Mouse (Mus musculus) stomach, embryonic 16.5 days (tissue): ENCODE measurements around the gene Sema4f. TPM values are rescaled to one million over a fixed set of nuclear protein-coding genes. Genes with fewer than 3 reads are reported as not detected.

Source experiments
- ATAC-seq: fragments of 200-750 bp; cut with Nextera tagmentation; 2 replicates; pipeline ENCODE4 v1.8.0; 2017; ENCODE audit warnings: moderate number of reproducible peaks, moderate TSS enrichment; ENCODE audit not compliant: insufficient read depth, low FRiP score
- H3K27ac ChIP-seq: fragments of 300-500 bp; sonication (generic); 2 replicates; pipeline ENCODE4 v1.5.1; 2014; ENCODE audit warnings: low read length
- H3K27me3 ChIP-seq: fragments of 300-500 bp; sonication (generic); 2 replicates; pipeline ENCODE4 v1.6.1; 2014; ENCODE audit warnings: low read length, control low read depth, mixed read lengths; ENCODE audit not compliant: control insufficient read depth, insufficient read depth
- H3K36me3 ChIP-seq: fragments of 300-500 bp; sonication (generic); 2 replicates; pipeline ENCODE4 v1.6.1; 2014; ENCODE audit warnings: low read length; ENCODE audit not compliant: control insufficient read depth, insufficient read depth
- H3K4me1 ChIP-seq: fragments of 300-500 bp; sonication (generic); 2 replicates; pipeline ENCODE4 v1.6.1; 2014; ENCODE audit warnings: low read length, control low read depth, mixed read lengths; ENCODE audit not compliant: control insufficient read depth, insufficient read depth
- H3K4me2 ChIP-seq: fragments of 300-500 bp; sonication (generic); 2 replicates; pipeline ENCODE4 v1.6.1; 2014; ENCODE audit warnings: low read depth, low read length, mixed read lengths
- H3K4me3 ChIP-seq: fragments of 300-500 bp; sonication (generic); replicated peaks from 2 replicates; pipeline ENCODE4 v1.5.1; 2014; ENCODE audit warnings: mild to moderate bottlenecking, low read length
- H3K9ac ChIP-seq: fragments of 300-500 bp; sonication (generic); 2 replicates; pipeline ENCODE4 v1.6.1; 2014; ENCODE audit warnings: low read length
- H3K9me3 ChIP-seq: fragments of 300-500 bp; sonication (generic); replicated peaks from 2 replicates; pipeline ENCODE4 v1.6.1; 2016; ENCODE audit warnings: low read length, control low read depth; ENCODE audit not compliant: control insufficient read depth
- WGBS: fragments of 180-500 bp; shearing (Covaris S2); extraction: QIAGEN DNeasy Blood & Tissue Kit; methylation state at CpG from one replicate; pipeline ENCODE4 v1.1.7; 2014; 5-methylcytosine and 5-hydroxymethylcytosine counted together
- polyA plus RNA-seq: library from polyadenylated mRNA; unstranded; fragments of >200 nt; fragmentation: Nextera tagmentation; extraction: Ambion mirVana; gene quantifications from 2 replicates; pipeline ENCODE4 v1.2.1, GENCODE M21; 2015

Sema4f gene
- polyA plus RNA-seq, 1 experiment from 2014 or later = 1.4 TPM

GRCm38 (mm10) chr6:82940765-82941164 is 1.2 kb upstream of the Sema4f start:
- no peak for ATAC-seq
- Histone ChIP-seq H3K4me2 (no peak overlapping the region), H3K27me3 (peaks cover 10% of the 10 kb centered on the region), H3K4me1 (no peaks in the 10 kb centered on the region), H3K4me3 (no peak overlapping the region), H3K27ac (no peak overlapping the region), H3K36me3 (no peaks in the 10 kb centered on the region), H3K9me3 (no peaks in the 10 kb centered on the region), H3K9ac (no peak overlapping the region)
- 66% methylated on average over 3 of the region's 3 CpGs for WGBS

DNA sequence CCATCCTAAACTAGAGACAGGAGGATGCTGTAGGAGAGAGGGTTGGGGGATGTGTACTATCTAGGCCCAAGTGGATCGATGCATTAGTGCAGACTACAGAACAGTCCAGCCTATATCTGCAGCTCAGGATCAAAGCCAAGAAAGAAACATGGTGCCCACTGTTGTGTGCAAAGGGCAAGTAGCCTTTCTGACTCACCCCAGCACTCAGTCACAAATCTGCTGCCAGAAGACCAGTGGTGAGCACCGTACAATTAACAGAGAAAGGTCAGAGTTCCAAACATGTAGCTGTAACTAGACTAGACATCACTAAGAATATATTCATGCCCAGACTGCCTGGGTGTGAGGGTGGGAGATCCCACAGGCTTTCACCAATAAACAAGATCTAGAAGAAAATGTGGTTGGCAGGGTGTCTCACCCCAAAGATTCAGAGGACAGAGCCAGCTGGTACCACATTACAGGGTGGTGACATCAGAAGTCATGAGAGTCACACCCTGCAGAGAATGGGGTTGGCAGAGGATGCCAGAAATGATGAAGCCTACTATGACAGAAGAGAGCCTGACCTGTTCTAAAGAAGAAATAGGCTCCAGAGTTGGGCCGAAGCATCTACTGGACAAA is 4.8 kb downstream of the Sema4f start:
- H3K9me3 ChIP-seq = no peaks in the 10 kb centered on the region
- peaks cover 10% of the 10 kb centered on the region for H3K27me3 ChIP-seq
- H3K4me1 ChIP-seq = no peaks in the 10 kb centered on the region
- ATAC-seq = no peak
- no peak overlapping the region for H3K27ac ChIP-seq
- H3K4me3 ChIP-seq = no peak overlapping the region
- H3K36me3 ChIP-seq = no peaks in the 10 kb centered on the region
- no peak overlapping the region for H3K9ac ChIP-seq
- H3K4me2 ChIP-seq = no peak overlapping the region
- WGBS = 85% methylated on average over 3 of the region's 3 CpGs

GRCm38 (mm10) chr6:82927617-82928016 is 12.0 kb downstream of the Sema4f start:
- Histone ChIP-seq H3K4me3 (no peak overlapping the region), H3K4me1 (no peaks in the 10 kb centered on the region), H3K9ac (no peak overlapping the region), H3K4me2 (no peak overlapping the region), H3K9me3 (no peaks in the 10 kb centered on the region), H3K27me3 (no peaks in the 10 kb centered on the region), H3K36me3 (no peaks in the 10 kb centered on the region), H3K27ac (no peak overlapping the region)
- WGBS = 67% methylated on average over 5 of the region's 5 CpGs
- ATAC-seq = no peak

DNA sequence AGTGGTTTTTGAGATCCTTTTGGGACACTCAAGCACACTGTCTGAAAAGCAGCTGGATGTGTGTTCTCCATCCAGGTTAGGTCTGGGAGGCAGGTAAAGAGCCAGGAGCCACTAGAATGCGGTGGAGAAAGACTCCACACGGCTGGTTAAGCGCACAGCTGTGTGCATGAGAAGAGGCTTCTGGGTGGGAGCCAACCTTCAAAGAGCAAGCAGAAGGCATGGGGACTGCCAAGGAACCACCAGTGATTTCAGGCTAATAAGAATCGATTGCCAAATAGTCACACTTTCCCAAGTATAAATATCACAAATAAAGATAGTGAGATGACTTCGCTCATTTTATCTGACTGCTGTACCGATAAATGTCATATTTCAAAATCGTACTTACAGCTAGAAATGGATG is 13.0 kb downstream of the Sema4f start:
- H3K4me1 ChIP-seq = no peaks in the 10 kb centered on the region
- H3K9ac ChIP-seq = no peak overlapping the region
- ATAC-seq = no peak
- no peaks in the 10 kb centered on the region for H3K9me3 ChIP-seq
- no peak overlapping the region for H3K4me3 ChIP-seq
- H3K4me2 ChIP-seq = no peak overlapping the region
- 79% methylated on average over 7 of the region's 7 CpGs for WGBS
- H3K27me3 ChIP-seq = no peaks in the 10 kb centered on the region
- H3K27ac ChIP-seq = no peak overlapping the region
- no peaks in the 10 kb centered on the region for H3K36me3 ChIP-seq

- Histone ChIP-seq H3K36me3 (no peaks in the 10 kb centered on the region), H3K27me3 (no peaks in the 10 kb centered on the region), H3K9me3 (no peaks in the 10 kb centered on the region), H3K4me2 (no peak overlapping the region), H3K4me1 (no peaks in the 10 kb centered on the region), H3K4me3 (no peak overlapping the region), H3K9ac (no peak overlapping the region), H3K27ac (no peak overlapping the region)
- no peak for ATAC-seq
- 75% methylated on average over 10 of the region's 10 CpGs for WGBS
Measured at GRCm38 (mm10) chr6:82926106-82926505, 13.5 kb downstream of the Sema4f start.

DNA sequence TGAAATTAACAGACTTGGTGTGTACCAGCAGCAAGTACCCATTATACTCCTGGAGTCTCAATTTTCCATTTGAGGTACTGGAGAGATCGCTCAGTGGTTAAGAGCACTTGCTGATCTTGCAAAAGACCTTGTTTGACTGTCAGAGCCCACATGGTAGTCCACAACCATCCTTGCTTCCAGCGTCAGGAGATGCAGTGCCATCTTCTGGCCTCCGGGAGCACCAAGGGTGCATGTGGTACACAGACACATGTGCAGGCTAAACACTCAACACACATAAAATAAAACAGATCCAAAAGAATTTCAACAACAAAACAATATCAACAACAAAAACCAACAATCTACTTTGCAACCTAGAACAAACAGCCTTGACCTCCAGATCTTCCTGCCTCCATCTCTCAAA is 14.6 kb downstream of the Sema4f start:
- no peak overlapping the region for H3K27ac ChIP-seq
- ATAC-seq = no peak
- no peaks in the 10 kb centered on the region for H3K4me1 ChIP-seq
- H3K4me3 ChIP-seq = no peak overlapping the region
- no peaks in the 10 kb centered on the region for H3K9me3 ChIP-seq
- H3K27me3 ChIP-seq = no peaks in the 10 kb centered on the region
- no peak overlapping the region for H3K4me2 ChIP-seq
- H3K36me3 ChIP-seq = no peaks in the 10 kb centered on the region
- H3K9ac ChIP-seq = no peak overlapping the region
- 62% methylated on average over 3 of the region's 3 CpGs for WGBS

GRCm38 (mm10) chr6:82921426-82922224 is 17.9 kb downstream of the Sema4f start:
- H3K4me3 ChIP-seq = no peak overlapping the region
- H3K9ac ChIP-seq = no peak overlapping the region
- no peak for ATAC-seq
- no peak overlapping the region for H3K4me2 ChIP-seq
- H3K9me3 ChIP-seq = no peaks in the 10 kb centered on the region
- no peaks in the 10 kb centered on the region for H3K4me1 ChIP-seq
- WGBS = 71% methylated on average over 9 of the region's 9 CpGs
- no peak overlapping the region for H3K27ac ChIP-seq
- H3K27me3 ChIP-seq = no peaks in the 10 kb centered on the region
- H3K36me3 ChIP-seq = no peaks in the 10 kb centered on the region

- no peak for ATAC-seq
- WGBS = 56% methylated on average over 8 of the region's 8 CpGs
- no peaks in the 10 kb centered on the region for H3K9me3 ChIP-seq
Measured at GRCm38 (mm10) chr6:82919520-82919919, 20.0 kb downstream of the Sema4f start.

DNA sequence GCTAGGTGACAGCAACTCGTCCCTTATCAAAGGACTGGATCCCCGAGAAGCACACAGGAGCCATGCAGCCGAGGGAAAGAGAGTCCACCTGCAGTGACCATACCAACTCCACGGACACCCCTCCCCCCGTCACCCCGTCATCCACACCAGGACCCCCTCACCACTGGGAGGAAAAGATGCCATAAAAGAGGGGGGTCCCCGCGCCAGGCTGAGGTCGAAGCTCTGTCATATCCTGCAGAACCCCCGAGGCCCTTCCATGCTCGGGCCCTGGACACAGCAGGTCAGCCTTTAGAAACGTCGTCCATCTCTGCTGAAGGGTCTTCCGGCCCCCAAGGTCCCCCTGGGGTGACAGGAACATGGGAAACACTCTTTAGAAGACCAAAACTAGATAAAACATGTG is 21.2 kb downstream of the Sema4f start:
- H3K4me2 ChIP-seq = no peak overlapping the region
- no peak overlapping the region for H3K27ac ChIP-seq
- H3K4me3 ChIP-seq = no peak overlapping the region
- no peaks in the 10 kb centered on the region for H3K4me1 ChIP-seq
- WGBS = 77% methylated on average over 14 of the region's 14 CpGs
- no peaks in the 10 kb centered on the region for H3K9me3 ChIP-seq
- H3K36me3 ChIP-seq = no peaks in the 10 kb centered on the region
- H3K27me3 ChIP-seq = no peaks in the 10 kb centered on the region
- no peak for ATAC-seq
- H3K9ac ChIP-seq = no peak overlapping the region

More at GRCm38 (mm10) chr6:82919520-82919919, 20.0 kb downstream of the Sema4f start:
- no peak overlapping the region for H3K9ac ChIP-seq
- no peaks in the 10 kb centered on the region for H3K4me1 ChIP-seq
- no peak overlapping the region for H3K27ac ChIP-seq
- no peak overlapping the region for H3K4me3 ChIP-seq
- no peak overlapping the region for H3K4me2 ChIP-seq
- no peaks in the 10 kb centered on the region for H3K36me3 ChIP-seq
- H3K27me3 ChIP-seq = no peaks in the 10 kb centered on the region
